Mouse (Mus musculus): ENCODE data around the gene Rhot2. TPM values are rescaled to one million over a fixed set of nuclear protein-coding genes. Genes with fewer than 3 reads are reported as not detected.

The Rhot2 gene
- polyA plus RNA-seq, 1 experiment from 2014 or later: 11.0 TPM

GRCm38 (mm10) chr17:25836397-25837075 is 8.1 kb downstream of the Rhot2 start:
- no peak for TF ChIP-seq CTCF (IDR thresholded peaks at IDR 0.05; ENCODE audit: low read depth)
- Histone ChIP-seq H3K4me3 (ENCODE audit: low read depth, low read length) (peak overlapping the region; percentile 34), H3K9ac (peak overlapping the region; percentile 53), H3K4me2 (peak overlapping the region; percentile 74), H3K9me3 (ENCODE audit: low read depth, low read length) (no peaks in the 10 kb centered on the region), H3K4me1 (ENCODE audit: insufficient read depth) (peaks cover 31% of the 10 kb centered on the region), H3K36me3 (ENCODE audit: insufficient read depth) (peaks cover 55% of the 10 kb centered on the region), H3K27me3 (ENCODE audit: insufficient read depth, low read length) (no peaks in the 10 kb centered on the region), H3K27ac (ENCODE audit: low read depth) (peak overlapping the region; percentile 30; the same call in 1 of the 2 replicates)
- no peak for ATAC-seq (ENCODE audit: insufficient read depth)
- 19% methylated on average over 23 of the region's 23 CpGs for WGBS
- DNase-seq: no peak

- Histone ChIP-seq H3K4me1 (ENCODE audit: insufficient read depth) (peaks cover 37% of the 10 kb centered on the region), H3K27me3 (ENCODE audit: insufficient read depth, low read length) (no peaks in the 10 kb centered on the region), H3K4me2 (peak overlapping the region; percentile 4; the same call in 1 of the 2 replicates), H3K4me3 (ENCODE audit: low read depth, low read length) (no peak overlapping the region), H3K9ac (no peak overlapping the region), H3K36me3 (ENCODE audit: insufficient read depth) (peaks cover 55% of the 10 kb centered on the region), H3K27ac (ENCODE audit: low read depth) (no peak overlapping the region), H3K9me3 (ENCODE audit: low read depth, low read length) (no peaks in the 10 kb centered on the region)
- ATAC-seq (ENCODE audit: insufficient read depth) (no peak), DNase-seq (no peak)
- 90% methylated on average over 16 of the region's 16 CpGs for WGBS
- TF ChIP-seq CTCF (IDR thresholded peaks at IDR 0.05; ENCODE audit: low read depth): no peak
Measured at GRCm38 (mm10) chr17:25835816-25836215, 8.8 kb downstream of the Rhot2 start.

- Histone ChIP-seq H3K36me3 (ENCODE audit: insufficient read depth) (peaks cover 55% of the 10 kb centered on the region), H3K9ac (no peak overlapping the region), H3K4me2 (peak overlapping the region; percentile 89; the same call in 1 of the 2 replicates), H3K27ac (ENCODE audit: low read depth) (no peak overlapping the region), H3K4me3 (ENCODE audit: low read depth, low read length) (peak overlapping the region; percentile 82), H3K27me3 (ENCODE audit: insufficient read depth, low read length) (no peaks in the 10 kb centered on the region), H3K9me3 (ENCODE audit: low read depth, low read length) (no peaks in the 10 kb centered on the region), H3K4me1 (ENCODE audit: insufficient read depth) (peaks cover 37% of the 10 kb centered on the region)
- ATAC-seq (ENCODE audit: insufficient read depth) (no peak), DNase-seq (no peak)
- no peak for TF ChIP-seq CTCF (IDR thresholded peaks at IDR 0.05; ENCODE audit: low read depth)
- WGBS: 94% methylated on average over 7 of the region's 7 CpGs
Measured at GRCm38 (mm10) chr17:25835301-25835700, 9.3 kb downstream of the Rhot2 start.

GRCm38 (mm10) chr17:25834595-25835222 is 9.9 kb downstream of the Rhot2 start:
- Histone ChIP-seq H3K36me3 (ENCODE audit: insufficient read depth) (peaks cover 55% of the 10 kb centered on the region), H3K4me3 (ENCODE audit: low read depth, low read length) (peak overlapping the region; percentile 82), H3K9ac (peak overlapping the region; percentile 69), H3K27me3 (ENCODE audit: insufficient read depth, low read length) (no peaks in the 10 kb centered on the region), H3K4me1 (ENCODE audit: insufficient read depth) (peaks cover 40% of the 10 kb centered on the region), H3K4me2 (peak overlapping the region; percentile 89), H3K9me3 (ENCODE audit: low read depth, low read length) (no peaks in the 10 kb centered on the region), H3K27ac (ENCODE audit: low read depth) (peak overlapping the region; percentile 97; the same call in 1 of the 2 replicates)
- DNase-seq: no peak
- no peak for ATAC-seq (ENCODE audit: insufficient read depth)
- TF ChIP-seq CTCF (IDR thresholded peaks at IDR 0.05; ENCODE audit: low read depth): no peak
- WGBS: 73% methylated on average over 12 of the region's 12 CpGs

GRCm38 (mm10) chr17:25833961-25834594 is 10.6 kb downstream of the Rhot2 start:
- Histone ChIP-seq H3K36me3 (ENCODE audit: insufficient read depth) (peaks cover 52% of the 10 kb centered on the region), H3K9me3 (ENCODE audit: low read depth, low read length) (no peaks in the 10 kb centered on the region), H3K9ac (peak overlapping the region; percentile 69), H3K27me3 (ENCODE audit: insufficient read depth, low read length) (no peaks in the 10 kb centered on the region), H3K4me2 (peak overlapping the region; percentile 89), H3K27ac (ENCODE audit: low read depth) (peak overlapping the region; percentile 97), H3K4me1 (ENCODE audit: insufficient read depth) (peaks cover 42% of the 10 kb centered on the region), H3K4me3 (ENCODE audit: low read depth, low read length) (peak overlapping the region; percentile 82)
- ATAC-seq (ENCODE audit: insufficient read depth): no peak
- no peak for DNase-seq
- no peak for TF ChIP-seq CTCF (IDR thresholded peaks at IDR 0.05; ENCODE audit: low read depth)
- 13% methylated on average over 6 of the region's 6 CpGs for whole genome bisulfite sequencing

GRCm38 (mm10) chr17:25833291-25833663 is 11.4 kb downstream of the Rhot2 start, which contains the start of gene Stub1:
TSS of gene Stub1 (minus strand) at chr17:25833404.
- Histone ChIP-seq H3K4me2 (peak within 1 kb of the TSS; percentile 98), H3K27ac (ENCODE audit: low read depth) (peak within 1 kb of the TSS; percentile 97), H3K27me3 (ENCODE audit: insufficient read depth, low read length) (no peaks in the 10 kb centered on the region), H3K9me3 (ENCODE audit: low read depth, low read length) (no peaks in the 10 kb centered on the region), H3K4me1 (ENCODE audit: insufficient read depth) (peaks cover 46% of the 10 kb centered on the region), H3K4me3 (ENCODE audit: low read depth, low read length) (peak within 1 kb of the TSS; percentile 82), H3K36me3 (ENCODE audit: insufficient read depth) (peaks cover 47% of the 10 kb centered on the region), H3K9ac (peak within 1 kb of the TSS; percentile 79)
- under 1% methylated on average over 24 of the region's 24 CpGs for WGBS
- DNase-seq: peak; percentile 95
- ATAC-seq (ENCODE audit: insufficient read depth): peak; percentile 63
- no peak for TF ChIP-seq CTCF (IDR thresholded peaks at IDR 0.05; ENCODE audit: low read depth)
